Mouse (Mus musculus) heart, embryonic 11.5 days (tissue): ENCODE data around the gene Cenpm. TPM values are rescaled to one million over a fixed set of nuclear protein-coding genes. Genes with fewer than 3 reads are reported as not detected.
A peak's percentile ranks its signal among the peaks of the same experiment; 100 is the strongest.
"Not testable (repeated sequence)": the region's sequence is repeated elsewhere in the genome, so short reads cannot be mapped to it uniquely, and the experiment has no call there.

Experiments
- ATAC-seq: fragments of 200-750 bp; cut with Nextera tagmentation; replicated peaks from 2 replicates; pipeline ENCODE4 v1.8.0; 2017; ENCODE audit warnings: moderate library complexity; ENCODE audit not compliant: insufficient number of reproducible peaks, low FRiP score, low TSS enrichment
- H3K27ac ChIP-seq: fragments of 300-500 bp; sonication (generic); 2 replicates; pipeline ENCODE4 v1.5.1; 2014; ENCODE audit warnings: mild to moderate bottlenecking, low read depth, low read length
- H3K27me3 ChIP-seq: fragments of 300-500 bp; sonication (generic); 2 replicates; pipeline ENCODE4 v1.6.1; 2014; ENCODE audit warnings: mild to moderate bottlenecking, low read length, mixed read lengths; ENCODE audit not compliant: control insufficient read depth, insufficient read depth
- H3K36me3 ChIP-seq: fragments of 300-500 bp; sonication (generic); 2 replicates; pipeline ENCODE4 v1.6.1; 2014; ENCODE audit warnings: mild to moderate bottlenecking, low read length, moderate library complexity, mixed read lengths; ENCODE audit not compliant: control insufficient read depth, insufficient read depth
- H3K4me1 ChIP-seq: fragments of 300-500 bp; sonication (generic); 2 replicates; pipeline ENCODE4 v1.6.1; 2014; ENCODE audit warnings: low read length; ENCODE audit not compliant: control insufficient read depth, insufficient read depth
- H3K4me2 ChIP-seq: fragments of 300-500 bp; sonication (generic); 2 replicates; pipeline ENCODE4 v1.6.1; 2014; ENCODE audit warnings: mild to moderate bottlenecking, moderate library complexity
- H3K4me3 ChIP-seq: fragments of 300-500 bp; sonication (generic); 2 replicates; pipeline ENCODE4 v1.5.1; 2014; ENCODE audit warnings: low read depth, low read length
- H3K9ac ChIP-seq: fragments of 300-500 bp; sonication (generic); 2 replicates; pipeline ENCODE4 v1.6.1; 2014; ENCODE audit warnings: mild to moderate bottlenecking, low read depth, low read length, moderate library complexity
- H3K9me3 ChIP-seq: fragments of 300-500 bp; sonication (generic); replicated peaks from 2 replicates; pipeline ENCODE4 v1.6.1; 2016; ENCODE audit warnings: low read length; ENCODE audit not compliant: control insufficient read depth
- WGBS: fragments of 180-500 bp; shearing (Covaris S2); extraction: QIAGEN DNeasy Blood & Tissue Kit; methylation state at CpG from one replicate; pipeline ENCODE4 v1.1.7; 2014; ENCODE audit not compliant: insufficient replicate concordance; 5-methylcytosine and 5-hydroxymethylcytosine counted together
- polyA plus RNA-seq: library from polyadenylated mRNA; unstranded; fragments of >200 nt; fragmentation: Nextera tagmentation; extraction: Ambion mirVana; gene quantifications from 2 replicates; pipeline ENCODE4 v1.2.1, GENCODE M21; 2014

The Cenpm gene
- polyA plus RNA-seq, 1 experiment from 2014 or later, result 67.3 TPM

DNA sequence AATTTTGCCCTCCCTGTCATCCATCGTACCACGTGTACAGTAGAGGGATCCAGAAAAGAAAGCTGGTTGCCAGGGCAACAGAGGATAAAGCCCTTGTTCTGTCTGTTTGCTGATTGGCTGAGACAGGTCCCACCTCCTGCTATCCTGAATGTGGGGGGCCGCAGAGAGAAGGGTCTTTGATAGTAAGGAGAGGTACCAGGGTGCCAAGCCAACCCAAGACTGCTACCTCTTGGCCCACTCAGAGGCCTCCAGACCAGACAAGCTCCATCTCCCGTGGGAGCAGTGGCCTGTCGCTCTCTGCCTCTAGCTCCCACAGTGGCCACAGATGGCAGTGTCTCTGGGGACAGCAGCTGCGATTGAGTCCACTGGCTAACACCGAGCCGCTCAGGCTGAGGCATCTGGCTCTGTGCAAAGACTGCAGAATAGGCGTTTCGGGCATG is 11.4 kb upstream of the Cenpm start:
- 0 out of 2 replicates have a peak overlapping the region, but pooled peaks have one; percentile 3 for H3K4me2 ChIP-seq
- H3K9ac ChIP-seq, result no peak overlapping the region; the same call in 1 of the 2 replicates
- H3K4me3 ChIP-seq, result no peak overlapping the region
- peaks cover 6% of the 10 kb centered on the region; the same call in 1 of the 2 replicates for H3K27me3 ChIP-seq
- H3K36me3 ChIP-seq, result no peaks in the 10 kb centered on the region
- WGBS, result 24% methylated on average over 10 of the region's 10 CpGs
- H3K9me3 ChIP-seq, result no peaks in the 10 kb centered on the region
- no peak overlapping the region for H3K27ac ChIP-seq
- H3K4me1 ChIP-seq, result no peaks in the 10 kb centered on the region
- ATAC-seq, result no peak

DNA sequence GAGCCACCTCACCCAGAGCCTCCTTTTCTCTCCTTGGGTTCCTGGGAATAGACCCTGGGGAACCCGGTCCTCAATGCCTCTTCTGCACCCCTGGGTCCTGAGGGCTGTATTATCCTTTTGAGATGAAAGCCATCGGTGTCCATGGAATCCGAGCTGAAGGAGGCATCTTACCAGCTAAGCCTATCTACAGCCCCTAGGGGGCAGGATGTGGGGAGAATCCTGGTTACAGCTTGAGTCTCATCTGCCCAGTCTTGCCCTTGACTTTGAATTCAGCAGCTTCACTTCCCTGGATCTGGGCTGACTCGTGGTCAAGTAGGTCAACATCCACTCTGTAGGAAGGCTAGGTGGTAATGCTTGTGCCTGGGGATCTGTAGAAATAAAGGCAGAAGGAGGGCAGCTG is 10.7 kb upstream of the Cenpm start:
- ATAC-seq, result no peak
- Histone ChIP-seq H3K4me2 (no peak overlapping the region), H3K27me3 (peaks cover 6% of the 10 kb centered on the region; the same call in 1 of the 2 replicates), H3K9ac (no peak overlapping the region), H3K27ac (no peak overlapping the region), H3K4me3 (no peak overlapping the region), H3K9me3 (no peaks in the 10 kb centered on the region), H3K36me3 (no peaks in the 10 kb centered on the region), H3K4me1 (no peaks in the 10 kb centered on the region)
- WGBS, result 41% methylated on average over 4 of the region's 4 CpGs

DNA sequence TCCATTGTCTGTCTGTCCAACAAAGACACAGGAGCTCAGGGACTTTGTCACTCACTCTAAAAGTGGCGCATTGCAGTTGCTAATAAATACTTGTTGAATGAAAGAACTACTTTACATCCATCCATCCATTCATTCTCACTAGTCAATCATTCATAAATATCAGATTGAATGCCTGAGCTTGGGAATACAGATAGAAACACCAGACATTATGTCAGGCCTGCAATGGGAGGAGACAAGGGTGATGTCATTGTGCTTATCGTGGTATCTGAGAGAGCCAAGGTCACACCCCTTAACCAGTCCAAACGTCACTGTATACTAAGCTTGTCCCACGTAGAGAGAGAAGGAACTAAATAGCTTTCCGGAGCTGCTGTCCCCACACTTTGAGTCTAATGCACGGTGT is 7.5 kb upstream of the Cenpm start, which contains the start of gene 1500009C09Rik:
TSS of gene 1500009C09Rik (plus strand) at position 301 of the 400 bp plus-strand sequence.
- H3K9me3 ChIP-seq, result no peaks in the 10 kb centered on the region
- H3K4me2 ChIP-seq, result no peak within 1 kb of the TSS
- no peak within 1 kb of the TSS for H3K27ac ChIP-seq
- H3K4me1 ChIP-seq, result no peaks in the 10 kb centered on the region
- peaks cover 6% of the 10 kb centered on the region; the same call in 1 of the 2 replicates for H3K27me3 ChIP-seq
- H3K9ac ChIP-seq, result no peak within 1 kb of the TSS
- no peak for ATAC-seq
- no peaks in the 10 kb centered on the region for H3K36me3 ChIP-seq
- H3K4me3 ChIP-seq, result no peak within 1 kb of the TSS
- 79% methylated on average over 6 of the region's 6 CpGs for WGBS

DNA sequence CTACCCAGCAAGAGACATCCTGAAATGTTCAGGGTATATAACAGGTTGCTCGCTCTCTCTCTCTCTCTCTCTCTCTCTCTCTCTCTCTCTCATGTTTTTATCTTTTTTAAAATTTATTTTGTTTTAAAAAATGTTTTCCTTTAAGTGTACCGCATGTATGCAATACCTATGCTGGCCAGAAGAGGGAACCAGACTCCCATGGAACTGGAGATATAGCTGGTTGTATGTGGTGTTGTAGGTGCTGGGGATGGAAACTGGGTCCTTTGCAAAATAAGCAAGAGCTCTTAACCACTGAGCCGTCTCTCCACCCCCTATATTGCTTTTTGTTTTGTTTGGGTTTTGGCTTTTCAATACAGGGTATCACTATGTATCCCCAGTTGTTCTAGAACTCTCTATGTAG is 7.0 kb upstream of the Cenpm start:
- Histone ChIP-seq H3K4me2 (no peak overlapping the region), H3K4me3 (no peak overlapping the region), H3K9me3 (no peaks in the 10 kb centered on the region), H3K27ac (no peak overlapping the region), H3K4me1 (no peaks in the 10 kb centered on the region), H3K36me3 (no peaks in the 10 kb centered on the region), H3K9ac (no peak overlapping the region), H3K27me3 (peaks cover 6% of the 10 kb centered on the region; the same call in 1 of the 2 replicates)
- WGBS, result 90% methylated on average over 3 of the region's 3 CpGs
- no peak for ATAC-seq

DNA sequence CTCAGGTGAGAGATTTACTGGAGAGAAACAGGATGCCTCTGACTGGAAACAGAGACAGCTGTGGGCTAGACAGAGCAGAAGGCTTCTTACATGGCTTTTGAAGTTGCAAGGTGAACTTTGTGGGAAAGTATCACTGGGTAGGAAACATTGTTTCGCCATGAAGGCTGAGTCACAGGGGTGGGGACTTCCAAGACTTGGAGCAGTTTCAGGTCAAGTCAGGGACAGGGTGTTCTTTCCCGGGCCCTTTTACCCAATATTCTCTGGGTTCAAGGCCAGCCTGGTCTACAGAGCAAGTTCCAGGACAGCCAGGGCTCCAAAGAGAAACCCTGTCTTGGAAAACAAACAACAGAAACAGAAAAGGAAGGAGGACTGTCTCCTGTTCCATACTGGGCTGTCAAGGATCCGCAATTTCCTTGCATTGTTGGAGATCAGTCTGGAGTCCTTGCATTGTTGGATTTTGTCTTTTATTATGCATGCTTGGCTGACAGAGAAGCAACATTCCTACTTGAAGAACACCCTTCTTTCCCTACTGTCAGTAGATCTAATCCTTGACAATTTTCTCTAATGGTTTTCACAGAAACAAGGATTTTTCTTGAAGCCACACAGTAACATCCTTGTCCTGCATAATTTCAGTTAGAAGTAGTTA is 2.7 kb upstream of the Cenpm start:
- H3K9me3 ChIP-seq, result no peaks in the 10 kb centered on the region
- no peak overlapping the region for H3K4me3 ChIP-seq
- H3K4me2 ChIP-seq, result no peak overlapping the region
- no peaks in the 10 kb centered on the region for H3K36me3 ChIP-seq
- ATAC-seq, result no peak
- no peak overlapping the region for H3K27ac ChIP-seq
- H3K27me3 ChIP-seq, result no peaks in the 10 kb centered on the region
- 64% methylated on average over 3 of the region's 3 CpGs for WGBS
- H3K4me1 ChIP-seq, result peaks cover 4% of the 10 kb centered on the region
- H3K9ac ChIP-seq, result no peak overlapping the region

DNA sequence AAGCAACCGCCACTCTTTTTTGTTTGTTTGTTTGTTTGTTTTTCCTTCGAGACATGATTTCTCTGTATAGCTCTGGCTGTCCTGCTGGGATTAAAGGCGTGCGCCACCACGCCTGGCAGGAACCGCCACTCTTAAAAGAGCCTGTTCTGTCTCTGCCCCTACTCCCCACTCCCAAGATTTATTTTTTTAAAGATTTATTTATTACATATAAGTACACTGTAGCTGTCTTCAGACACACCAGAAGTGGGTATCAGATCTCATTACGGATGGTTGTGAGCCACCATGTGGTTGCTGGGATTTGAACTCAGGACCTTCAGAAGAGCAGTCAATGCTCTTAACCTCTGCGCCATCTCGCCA is 235 bp upstream of the Cenpm start:
- not testable (repeated sequence) for H3K36me3 ChIP-seq, ATAC-seq, H3K27me3 ChIP-seq, H3K4me1 ChIP-seq, H3K9me3 ChIP-seq
- H3K9ac ChIP-seq, result peak overlapping the region; percentile 77
- WGBS, result 23% methylated on average over 9 of the region's 9 CpGs
- peak overlapping the region; percentile 94 for H3K4me2 ChIP-seq
- peak overlapping the region; percentile 80 for H3K4me3 ChIP-seq
- H3K27ac ChIP-seq, result peak overlapping the region; percentile 77

DNA sequence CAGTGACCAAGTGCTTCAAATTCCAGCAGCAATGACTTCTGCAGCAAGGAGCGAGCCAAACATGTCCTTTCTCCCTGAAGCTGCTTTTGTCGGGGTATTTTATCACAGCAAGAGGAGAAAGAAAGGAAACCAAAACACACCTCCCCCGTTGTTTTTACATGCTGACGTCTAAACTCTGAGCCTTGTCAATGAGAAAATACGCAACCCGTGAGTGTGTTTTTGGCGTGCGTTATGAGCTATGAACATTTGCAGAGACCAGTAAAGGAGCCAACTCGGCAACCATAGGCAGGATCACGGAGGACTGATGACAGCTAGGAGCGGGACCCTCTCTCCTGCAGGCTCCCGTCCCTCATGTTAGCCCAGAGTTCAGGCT is 820 bp downstream of the Cenpm start:
- H3K4me1 ChIP-seq, result peaks cover 4% of the 10 kb centered on the region
- H3K27me3 ChIP-seq, result no peaks in the 10 kb centered on the region
- H3K27ac ChIP-seq, result no peak overlapping the region
- peak overlapping the region; percentile 80 for H3K4me3 ChIP-seq
- 6% methylated on average over 12 of the region's 12 CpGs for WGBS
- peak overlapping the region; percentile 94 for H3K4me2 ChIP-seq
- H3K9ac ChIP-seq, result peak overlapping the region; percentile 77
- no peaks in the 10 kb centered on the region for H3K36me3 ChIP-seq
- ATAC-seq, result no peak
- H3K9me3 ChIP-seq, result no peaks in the 10 kb centered on the region

DNA sequence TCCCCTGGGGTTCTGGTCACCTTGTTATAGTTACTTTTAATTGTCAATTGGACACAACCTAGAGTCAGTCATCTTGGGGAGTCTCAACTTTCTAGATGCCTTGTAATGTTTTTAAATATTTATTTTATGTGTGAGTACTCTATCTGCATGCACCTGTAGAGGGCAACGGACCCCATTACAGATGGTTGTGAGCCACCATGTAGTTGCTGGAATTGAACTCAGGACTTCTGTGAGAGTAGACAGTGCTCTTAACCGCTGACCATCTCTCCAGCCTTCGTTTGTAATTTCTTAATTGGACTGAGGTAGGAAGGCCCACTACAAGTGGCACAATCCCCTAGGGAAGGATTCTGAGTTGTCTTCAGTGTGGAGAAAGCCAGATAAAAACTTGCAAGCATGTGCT is 1.2 kb downstream of the Cenpm start:
- peak overlapping the region; percentile 94 for H3K4me2 ChIP-seq
- WGBS, result 73% methylated on average over 3 of the region's 3 CpGs
- H3K9ac ChIP-seq, result peak overlapping the region; percentile 77; the same call in 1 of the 2 replicates
- no peaks in the 10 kb centered on the region for H3K36me3 ChIP-seq
- H3K4me3 ChIP-seq, result peak overlapping the region; percentile 80
- peaks cover 4% of the 10 kb centered on the region for H3K4me1 ChIP-seq
- no peak for ATAC-seq
- H3K27me3 ChIP-seq, result no peaks in the 10 kb centered on the region
- H3K27ac ChIP-seq, result no peak overlapping the region
- H3K9me3 ChIP-seq, result no peaks in the 10 kb centered on the region

DNA sequence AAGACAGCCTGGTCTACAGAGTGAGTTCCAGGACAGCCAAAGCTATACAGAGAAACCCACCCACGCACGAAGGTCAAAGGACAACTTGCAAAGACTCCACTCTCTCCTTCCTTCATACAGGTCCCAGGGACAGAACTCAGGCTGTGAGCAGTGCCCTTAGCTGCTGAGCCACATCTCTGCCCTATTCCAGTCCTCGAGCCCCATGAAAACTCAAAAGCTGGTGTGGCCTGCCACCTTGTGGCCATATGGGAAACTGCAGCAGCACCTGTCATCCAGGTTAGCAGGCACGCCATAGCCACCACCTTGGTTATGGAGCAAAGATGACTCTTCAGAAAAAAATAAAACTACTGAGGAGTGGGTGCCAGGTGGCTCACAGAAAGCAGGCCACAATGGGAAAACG is 8.0 kb downstream of the Cenpm start:
- no peak overlapping the region for H3K9ac ChIP-seq
- 0 out of 2 replicates have a peak, but pooled peaks cover 3% of the 10 kb centered on the region for H3K36me3 ChIP-seq
- H3K27me3 ChIP-seq, result 0 out of 2 replicates have a peak, but pooled peaks cover 2% of the 10 kb centered on the region
- no peak overlapping the region for H3K4me3 ChIP-seq
- H3K9me3 ChIP-seq, result no peaks in the 10 kb centered on the region
- H3K4me1 ChIP-seq, result no peaks in the 10 kb centered on the region
- ATAC-seq, result peak; percentile 55; the same call in 1 of the 2 replicates
- no peak overlapping the region for H3K27ac ChIP-seq
- H3K4me2 ChIP-seq, result no peak overlapping the region
- 21% methylated on average over 5 of the region's 5 CpGs for WGBS
